Mouse (Mus musculus): ENCODE data around the gene Endou. TPM values are rescaled to one million over a fixed set of nuclear protein-coding genes. Genes with fewer than 3 reads are reported as not detected.

Endou gene
- polyA plus RNA-seq, 1 experiment from 2014 or later: not detected

- no peak overlapping the region for H3K9ac ChIP-seq (ENCODE audit: low read length)
- H3K36me3 ChIP-seq (ENCODE audit: control insufficient read depth, insufficient read depth, low read length): no peaks in the 10 kb centered on the region
- no peak overlapping the region for H3K4me3 ChIP-seq (ENCODE audit: low read depth, low read length)
- H3K4me1 ChIP-seq (replicated peaks; ENCODE audit: control insufficient read depth, insufficient read depth, low read length): peaks cover 7% of the 10 kb centered on the region
- H3K4me2 ChIP-seq (ENCODE audit: low read length): no peak overlapping the region
- ATAC-seq (replicated peaks; ENCODE audit: low FRiP score, low TSS enrichment, low read depth): no peak
- WGBS: 77% methylated on average over 5 of the region's 5 CpGs
- no peaks in the 10 kb centered on the region for H3K9me3 ChIP-seq (ENCODE audit: control insufficient read depth, low read length)
- no peaks in the 10 kb centered on the region for H3K27me3 ChIP-seq (replicated peaks; ENCODE audit: control insufficient read depth, insufficient read depth, low read length)
- DNase-seq (ENCODE audit: low spot score): no peak
- H3K27ac ChIP-seq (ENCODE audit: low read depth): no peak overlapping the region
Observed at GRCm38 (mm10) chr15:97743210-97743609, 12.1 kb upstream of the Endou start.

- WGBS: 60% methylated on average over 4 of the region's 4 CpGs
- H3K4me1 ChIP-seq (replicated peaks; ENCODE audit: control insufficient read depth, insufficient read depth, low read length): peaks cover 7% of the 10 kb centered on the region
- no peak for ATAC-seq (replicated peaks; ENCODE audit: low FRiP score, low TSS enrichment, low read depth)
- H3K4me3 ChIP-seq (ENCODE audit: low read depth, low read length): no peak overlapping the region
- no peaks in the 10 kb centered on the region for H3K36me3 ChIP-seq (ENCODE audit: control insufficient read depth, insufficient read depth, low read length)
- H3K9me3 ChIP-seq (ENCODE audit: control insufficient read depth, low read length): no peaks in the 10 kb centered on the region
- no peak for DNase-seq (ENCODE audit: low spot score)
- H3K4me2 ChIP-seq (ENCODE audit: low read length): no peak overlapping the region
- H3K27ac ChIP-seq (ENCODE audit: low read depth): no peak overlapping the region
- H3K9ac ChIP-seq (ENCODE audit: low read length): no peak overlapping the region
- no peaks in the 10 kb centered on the region for H3K27me3 ChIP-seq (replicated peaks; ENCODE audit: control insufficient read depth, insufficient read depth, low read length)
Observed at GRCm38 (mm10) chr15:97742600-97742999, 11.5 kb upstream of the Endou start.

GRCm38 (mm10) chr15:97742074-97742473 is 10.9 kb upstream of the Endou start:
- peaks cover 7% of the 10 kb centered on the region for H3K4me1 ChIP-seq (replicated peaks; ENCODE audit: control insufficient read depth, insufficient read depth, low read length)
- H3K27ac ChIP-seq (ENCODE audit: low read depth): no peak overlapping the region
- H3K36me3 ChIP-seq (ENCODE audit: control insufficient read depth, insufficient read depth, low read length): no peaks in the 10 kb centered on the region
- DNase-seq (ENCODE audit: low spot score): no peak
- no peak overlapping the region for H3K4me2 ChIP-seq (ENCODE audit: low read length)
- H3K4me3 ChIP-seq (ENCODE audit: low read depth, low read length): no peak overlapping the region
- no peak for ATAC-seq (replicated peaks; ENCODE audit: low FRiP score, low TSS enrichment, low read depth)
- H3K9me3 ChIP-seq (ENCODE audit: control insufficient read depth, low read length): no peaks in the 10 kb centered on the region
- H3K9ac ChIP-seq (ENCODE audit: low read length): no peak overlapping the region
- WGBS: 55% methylated on average over 7 of the region's 7 CpGs
- H3K27me3 ChIP-seq (replicated peaks; ENCODE audit: control insufficient read depth, insufficient read depth, low read length): no peaks in the 10 kb centered on the region

- Histone ChIP-seq H3K27me3 (replicated peaks; ENCODE audit: control insufficient read depth, insufficient read depth, low read length) (no peaks in the 10 kb centered on the region), H3K36me3 (ENCODE audit: control insufficient read depth, insufficient read depth, low read length) (no peaks in the 10 kb centered on the region), H3K9ac (ENCODE audit: low read length) (no peak overlapping the region), H3K27ac (ENCODE audit: low read depth) (no peak overlapping the region), H3K4me1 (replicated peaks; ENCODE audit: control insufficient read depth, insufficient read depth, low read length) (peaks cover 7% of the 10 kb centered on the region), H3K4me3 (ENCODE audit: low read depth, low read length) (no peak overlapping the region), H3K4me2 (ENCODE audit: low read length) (no peak overlapping the region), H3K9me3 (ENCODE audit: control insufficient read depth, low read length) (no peaks in the 10 kb centered on the region)
- WGBS: 83% methylated on average over 12 of the region's 12 CpGs
- DNase-seq (ENCODE audit: low spot score): no peak
- no peak for ATAC-seq (replicated peaks; ENCODE audit: low FRiP score, low TSS enrichment, low read depth)
Observed at GRCm38 (mm10) chr15:97741662-97742061, 10.5 kb upstream of the Endou start.

- ATAC-seq (replicated peaks; ENCODE audit: low FRiP score, low TSS enrichment, low read depth): no peak
- WGBS: 65% methylated on average over 9 of the region's 9 CpGs
Observed at GRCm38 (mm10) chr15:97740283-97740732, 9.2 kb upstream of the Endou start.

GRCm38 (mm10) chr15:97738923-97739322 is 7.8 kb upstream of the Endou start:
- Histone ChIP-seq H3K27ac (ENCODE audit: low read depth) (no peak overlapping the region), H3K9me3 (ENCODE audit: control insufficient read depth, low read length) (no peaks in the 10 kb centered on the region), H3K27me3 (replicated peaks; ENCODE audit: control insufficient read depth, insufficient read depth, low read length) (no peaks in the 10 kb centered on the region), H3K4me1 (replicated peaks; ENCODE audit: control insufficient read depth, insufficient read depth, low read length) (no peaks in the 10 kb centered on the region), H3K36me3 (ENCODE audit: control insufficient read depth, insufficient read depth, low read length) (no peaks in the 10 kb centered on the region), H3K4me2 (ENCODE audit: low read length) (no peak overlapping the region), H3K4me3 (ENCODE audit: low read depth, low read length) (no peak overlapping the region), H3K9ac (ENCODE audit: low read length) (no peak overlapping the region)
- DNase-seq (ENCODE audit: low spot score) (no peak), ATAC-seq (replicated peaks; ENCODE audit: low FRiP score, low TSS enrichment, low read depth) (no peak)
- 85% methylated on average over 7 of the region's 7 CpGs for WGBS

More at GRCm38 (mm10) chr15:97740283-97740732, 9.2 kb upstream of the Endou start:
- no peak overlapping the region for H3K9ac ChIP-seq (ENCODE audit: low read length)
- no peak overlapping the region for H3K4me3 ChIP-seq (ENCODE audit: low read depth, low read length)
- DNase-seq (ENCODE audit: low spot score): no peak
- no peaks in the 10 kb centered on the region for H3K36me3 ChIP-seq (ENCODE audit: control insufficient read depth, insufficient read depth, low read length)
- H3K4me1 ChIP-seq (replicated peaks; ENCODE audit: control insufficient read depth, insufficient read depth, low read length): peaks cover 7% of the 10 kb centered on the region
- H3K27ac ChIP-seq (ENCODE audit: low read depth): no peak overlapping the region
- no peaks in the 10 kb centered on the region for H3K9me3 ChIP-seq (ENCODE audit: control insufficient read depth, low read length)
- no peak overlapping the region for H3K4me2 ChIP-seq (ENCODE audit: low read length)
- H3K27me3 ChIP-seq (replicated peaks; ENCODE audit: control insufficient read depth, insufficient read depth, low read length): no peaks in the 10 kb centered on the region

- H3K4me1 ChIP-seq (replicated peaks; ENCODE audit: control insufficient read depth, insufficient read depth, low read length): no peaks in the 10 kb centered on the region
- no peaks in the 10 kb centered on the region for H3K9me3 ChIP-seq (ENCODE audit: control insufficient read depth, low read length)
- H3K27me3 ChIP-seq (replicated peaks; ENCODE audit: control insufficient read depth, insufficient read depth, low read length): no peaks in the 10 kb centered on the region
- DNase-seq (ENCODE audit: low spot score) (no peak), ATAC-seq (replicated peaks; ENCODE audit: low FRiP score, low TSS enrichment, low read depth) (no peak)
- WGBS: 89% methylated on average over 11 of the region's 11 CpGs
- H3K4me3 ChIP-seq (ENCODE audit: low read depth, low read length): no peak overlapping the region
- no peaks in the 10 kb centered on the region for H3K36me3 ChIP-seq (ENCODE audit: control insufficient read depth, insufficient read depth, low read length)
- no peak overlapping the region for H3K4me2 ChIP-seq (ENCODE audit: low read length)
- H3K9ac ChIP-seq (ENCODE audit: low read length): no peak overlapping the region
- no peak overlapping the region for H3K27ac ChIP-seq (ENCODE audit: low read depth)
Observed at GRCm38 (mm10) chr15:97731988-97732387, 849 bp upstream of the Endou start.

- Histone ChIP-seq H3K4me2 (ENCODE audit: low read length) (no peak overlapping the region), H3K27me3 (replicated peaks; ENCODE audit: control insufficient read depth, insufficient read depth, low read length) (no peaks in the 10 kb centered on the region), H3K4me3 (ENCODE audit: low read depth, low read length) (no peak overlapping the region), H3K9me3 (ENCODE audit: control insufficient read depth, low read length) (no peaks in the 10 kb centered on the region), H3K27ac (ENCODE audit: low read depth) (no peak overlapping the region), H3K4me1 (replicated peaks; ENCODE audit: control insufficient read depth, insufficient read depth, low read length) (no peaks in the 10 kb centered on the region), H3K9ac (ENCODE audit: low read length) (no peak overlapping the region), H3K36me3 (ENCODE audit: control insufficient read depth, insufficient read depth, low read length) (no peaks in the 10 kb centered on the region)
- 56% methylated on average over 6 of the region's 6 CpGs for WGBS
- no peak for ATAC-seq (replicated peaks; ENCODE audit: low FRiP score, low TSS enrichment, low read depth)
- DNase-seq (ENCODE audit: low spot score): no peak
Observed at GRCm38 (mm10) chr15:97730365-97730764, 774 bp downstream of the Endou start.

- WGBS: 65% methylated on average over 7 of the region's 7 CpGs
Observed at GRCm38 (mm10) chr15:97728804-97729203, 2.3 kb downstream of the Endou start.

More at GRCm38 (mm10) chr15:97728804-97729203, 2.3 kb downstream of the Endou start:
- H3K27me3 ChIP-seq (replicated peaks; ENCODE audit: control insufficient read depth, insufficient read depth, low read length): no peaks in the 10 kb centered on the region
- H3K4me1 ChIP-seq (replicated peaks; ENCODE audit: control insufficient read depth, insufficient read depth, low read length): no peaks in the 10 kb centered on the region
- DNase-seq (ENCODE audit: low spot score): no peak
- H3K9ac ChIP-seq (ENCODE audit: low read length): no peak overlapping the region
- no peaks in the 10 kb centered on the region for H3K9me3 ChIP-seq (ENCODE audit: control insufficient read depth, low read length)
- no peak overlapping the region for H3K4me2 ChIP-seq (ENCODE audit: low read length)
- no peaks in the 10 kb centered on the region for H3K36me3 ChIP-seq (ENCODE audit: control insufficient read depth, insufficient read depth, low read length)
- H3K27ac ChIP-seq (ENCODE audit: low read depth): no peak overlapping the region
- no peak for ATAC-seq (replicated peaks; ENCODE audit: low FRiP score, low TSS enrichment, low read depth)
- H3K4me3 ChIP-seq (ENCODE audit: low read depth, low read length): no peak overlapping the region

Measured in intestine, embryonic 14.5 days (tissue).